Mouse (Mus musculus) olfactory bulb, adult 2 months (tissue): Measurements from ENCODE around the gene 4930578C19Rik.

Experiments used
- CTCF ChIP-seq: fragments of 200-500 bp; IDR thresholded peaks from 2 replicates; pipeline ENCODE4 v1.5.1; 2012; ENCODE audit warnings: low read depth, mild to moderate bottlenecking, low read length, moderate library complexity; ENCODE audit not compliant: insufficient read depth
- POLR2A ChIP-seq: fragments of 200-500 bp; IDR thresholded peaks from 2 replicates; pipeline ENCODE4 v1.6.1; 2012; ENCODE audit warnings: mild to moderate bottlenecking, low read depth, low read length, moderate library complexity; ENCODE audit not compliant: insufficient read depth

GRCm38 (mm10) chrX:18411071-18411840 is 49.9 kb downstream of the 4930578C19Rik start:
- TF ChIP-seq CTCF: no peak
- no peak for TF ChIP-seq POLR2A
